Mouse (Mus musculus): ENCODE measurements around the gene Ifi35.
"Not testable (repeated sequence)": the region's sequence is repeated elsewhere in the genome, so short reads cannot be mapped to it uniquely, and the experiment has no call there.

Ifi35 gene

DNA sequence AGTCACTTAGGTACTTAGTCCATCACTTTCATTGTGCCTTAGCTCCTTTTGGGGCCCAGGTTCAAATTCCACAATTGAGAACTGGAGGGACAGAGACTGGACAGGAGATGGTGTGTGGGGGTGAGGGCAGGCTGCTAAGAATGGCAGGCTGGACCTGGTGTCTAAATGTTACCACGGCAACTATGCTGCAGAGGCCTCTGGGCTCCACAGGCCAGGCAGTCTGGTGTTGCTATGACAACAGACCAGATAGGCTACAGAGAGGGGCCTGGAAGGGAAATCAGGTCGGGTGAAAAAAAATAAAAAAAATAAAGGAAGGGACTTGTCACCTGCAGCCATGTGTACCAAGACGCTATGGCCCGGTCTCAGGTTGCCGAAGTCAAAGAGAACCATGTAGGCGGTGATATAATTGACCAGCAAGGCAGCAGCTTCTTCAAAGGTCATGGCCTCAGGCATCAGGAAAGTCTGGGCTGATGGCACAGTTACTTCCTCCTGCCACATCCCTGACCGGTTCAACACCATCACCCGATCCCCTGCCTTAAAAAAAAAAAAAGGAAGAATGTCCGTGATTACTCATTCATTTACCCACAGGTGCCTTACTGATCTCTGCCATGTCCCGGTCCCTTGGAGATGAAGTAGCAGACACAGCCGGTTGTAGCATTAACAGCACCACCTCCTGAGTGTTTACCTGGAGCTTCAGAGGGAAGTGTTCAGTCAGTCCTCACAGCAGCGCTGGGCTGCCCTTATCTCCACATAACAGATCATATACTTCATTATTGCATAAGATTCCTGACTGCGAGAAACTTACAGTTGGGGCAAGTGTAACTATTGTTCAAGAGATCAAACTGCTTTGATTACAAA is 14.6 kb downstream of the Ifi35 start:
- H3K4me1 ChIP-seq (replicated peaks; ENCODE audit: low read depth, low read length), result peaks cover 88% of the 10 kb centered on the region
- H3K36me3 ChIP-seq (ENCODE audit: insufficient read depth, low read length), result peaks cover 41% of the 10 kb centered on the region
- H3K4me3 ChIP-seq (replicated peaks; ENCODE audit: low read length), result 0 out of 2 replicates have a peak overlapping the region, but pooled peaks have one; percentile 14
- no peak for TF ChIP-seq POU5F1 (IDR thresholded peaks at IDR 0.05; ENCODE audit: borderline replicate concordance, low read length)
- TF ChIP-seq NANOG (IDR thresholded peaks at IDR 0.05; ENCODE audit: borderline replicate concordance, low read length), result no peak
- no peak for TF ChIP-seq CTCF (conservative IDR thresholded peaks at IDR 0.05; ENCODE audit: low read length)
- no peaks in the 10 kb centered on the region for H3K9me3 ChIP-seq (ENCODE audit: low read length)
- peaks cover 9% of the 10 kb centered on the region for H3K27me3 ChIP-seq (ENCODE audit: insufficient read depth, low read length)

GRCm38 (mm10) chr11:101464211-101465100 is 16.2 kb downstream of the Ifi35 start, which contains the start of gene Rnd2:
Gene Rnd2 (plus strand): TSS chr11:101464999.
- Histone ChIP-seq H3K9me3 (ENCODE audit: low read length) (no peaks in the 10 kb centered on the region), H3K4me3 (replicated peaks; ENCODE audit: low read length) (peak within 1 kb of the TSS; percentile 91), H3K27me3 (ENCODE audit: insufficient read depth, low read length) (peaks cover 22% of the 10 kb centered on the region), H3K4me1 (replicated peaks; ENCODE audit: low read depth, low read length) (peaks cover 83% of the 10 kb centered on the region), H3K36me3 (ENCODE audit: insufficient read depth, low read length) (peaks cover 33% of the 10 kb centered on the region)
- TF ChIP-seq CTCF (conservative IDR thresholded peaks at IDR 0.05; ENCODE audit: low read length) (no peak), NANOG (IDR thresholded peaks at IDR 0.05; ENCODE audit: borderline replicate concordance, low read length) (no peak), POU5F1 (IDR thresholded peaks at IDR 0.05; ENCODE audit: borderline replicate concordance, low read length) (no peak)

- Histone ChIP-seq H3K4me1 (replicated peaks; ENCODE audit: low read depth, low read length) (peaks cover 81% of the 10 kb centered on the region), H3K27me3 (ENCODE audit: insufficient read depth, low read length) (peaks cover 28% of the 10 kb centered on the region), H3K9me3 (ENCODE audit: low read length) (no peaks in the 10 kb centered on the region), H3K4me3 (replicated peaks; ENCODE audit: low read length) (peak overlapping the region; percentile 91), H3K36me3 (ENCODE audit: insufficient read depth, low read length) (peaks cover 29% of the 10 kb centered on the region)
- TF ChIP-seq CTCF (conservative IDR thresholded peaks at IDR 0.05; ENCODE audit: low read length) (no peak), NANOG (IDR thresholded peaks at IDR 0.05; ENCODE audit: borderline replicate concordance, low read length) (no peak), POU5F1 (IDR thresholded peaks at IDR 0.05; ENCODE audit: borderline replicate concordance, low read length) (no peak)
Measured at GRCm38 (mm10) chr11:101465101-101465868, 17.1 kb downstream of the Ifi35 start.

- peaks cover 26% of the 10 kb centered on the region for H3K36me3 ChIP-seq (ENCODE audit: insufficient read depth, low read length)
- TF ChIP-seq POU5F1 (IDR thresholded peaks at IDR 0.05; ENCODE audit: borderline replicate concordance, low read length), result no peak
- no peak for TF ChIP-seq CTCF (conservative IDR thresholded peaks at IDR 0.05; ENCODE audit: low read length)
- no peak for TF ChIP-seq NANOG (IDR thresholded peaks at IDR 0.05; ENCODE audit: borderline replicate concordance, low read length)
- H3K4me1 ChIP-seq (replicated peaks; ENCODE audit: low read depth, low read length), result peaks cover 81% of the 10 kb centered on the region
- peaks cover 35% of the 10 kb centered on the region for H3K27me3 ChIP-seq (ENCODE audit: insufficient read depth, low read length)
- peak within 1 kb of the TSS; percentile 91 for H3K4me3 ChIP-seq (replicated peaks; ENCODE audit: low read length)
- no peaks in the 10 kb centered on the region for H3K9me3 ChIP-seq (ENCODE audit: low read length)
Measured at GRCm38 (mm10) chr11:101465869-101466551, 17.8 kb downstream of the Ifi35 start, which contains the start of gene Vat1. Gene Vat1 (minus strand): TSS chr11:101466230.

- H3K9me3 ChIP-seq (ENCODE audit: low read length), result not testable (repeated sequence)
- Histone ChIP-seq H3K4me3 (replicated peaks; ENCODE audit: low read length) (peak overlapping the region; percentile 91), H3K4me1 (replicated peaks; ENCODE audit: low read depth, low read length) (peaks cover 82% of the 10 kb centered on the region), H3K36me3 (ENCODE audit: insufficient read depth, low read length) (peaks cover 25% of the 10 kb centered on the region), H3K27me3 (ENCODE audit: insufficient read depth, low read length) (peaks cover 40% of the 10 kb centered on the region)
Measured at GRCm38 (mm10) chr11:101466552-101466950, 18.3 kb downstream of the Ifi35 start.

GRCm38 (mm10) chr11:101467477-101468262 is 19.5 kb downstream of the Ifi35 start:
- no peak for TF ChIP-seq POU5F1 (IDR thresholded peaks at IDR 0.05; ENCODE audit: borderline replicate concordance, low read length)
- TF ChIP-seq NANOG (IDR thresholded peaks at IDR 0.05; ENCODE audit: borderline replicate concordance, low read length), result no peak
- TF ChIP-seq CTCF (conservative IDR thresholded peaks at IDR 0.05; ENCODE audit: low read length), result no peak; the same call in none of the 2 replicates
- peaks cover 82% of the 10 kb centered on the region for H3K4me1 ChIP-seq (replicated peaks; ENCODE audit: low read depth, low read length)

GRCm38 (mm10) chr11:101468263-101468688 is 20.1 kb downstream of the Ifi35 start:
- Histone ChIP-seq H3K4me1 (replicated peaks; ENCODE audit: low read depth, low read length) (peaks cover 80% of the 10 kb centered on the region), H3K4me3 (replicated peaks; ENCODE audit: low read length) (peak overlapping the region; percentile 87), H3K36me3 (ENCODE audit: insufficient read depth, low read length) (peaks cover 14% of the 10 kb centered on the region), H3K27me3 (ENCODE audit: insufficient read depth, low read length) (peaks cover 57% of the 10 kb centered on the region), H3K9me3 (ENCODE audit: low read length) (no peaks in the 10 kb centered on the region)
- TF ChIP-seq NANOG (IDR thresholded peaks at IDR 0.05; ENCODE audit: borderline replicate concordance, low read length) (no peak), CTCF (conservative IDR thresholded peaks at IDR 0.05; ENCODE audit: low read length) (no peak), POU5F1 (IDR thresholded peaks at IDR 0.05; ENCODE audit: borderline replicate concordance, low read length) (no peak)

More at GRCm38 (mm10) chr11:101467477-101468262, 19.5 kb downstream of the Ifi35 start:
- Histone ChIP-seq H3K27me3 (ENCODE audit: insufficient read depth, low read length) (peaks cover 51% of the 10 kb centered on the region), H3K4me3 (replicated peaks; ENCODE audit: low read length) (peak overlapping the region; percentile 87), H3K9me3 (ENCODE audit: low read length) (no peaks in the 10 kb centered on the region), H3K36me3 (ENCODE audit: insufficient read depth, low read length) (peaks cover 19% of the 10 kb centered on the region)
